Mouse (Mus musculus) kidney, postnatal 4 days (tissue): ENCODE measurements around the gene E2f3.

Source experiments
- DNase-seq, 2 experiments: peaks; one replicate each; pipeline ENCODE4 v3.0.0; 2021; ENCODE audit warnings: mixed read lengths in 2 of 2

Gene E2f3

DNA sequence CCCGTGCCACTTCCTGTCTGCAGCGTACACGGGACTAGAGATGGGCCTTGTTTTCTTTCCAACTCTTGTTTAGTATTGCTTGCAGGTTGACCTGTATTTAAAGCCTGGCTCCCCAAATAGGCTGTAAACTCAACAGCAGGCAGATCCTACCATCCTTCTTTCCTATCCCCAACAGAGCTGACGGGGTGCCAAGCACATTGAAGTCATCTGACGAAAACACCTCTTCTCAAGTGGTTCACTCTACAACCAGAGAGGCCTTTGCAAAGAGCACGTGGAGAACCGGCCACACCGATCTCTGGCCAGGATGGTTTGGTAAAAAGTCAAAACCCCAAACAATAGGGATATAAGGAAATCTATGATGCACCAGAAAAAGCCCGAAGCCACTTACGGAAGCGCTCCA, 8.5 kb downstream of the E2f3 start:
- no peak for DNase-seq

DNA sequence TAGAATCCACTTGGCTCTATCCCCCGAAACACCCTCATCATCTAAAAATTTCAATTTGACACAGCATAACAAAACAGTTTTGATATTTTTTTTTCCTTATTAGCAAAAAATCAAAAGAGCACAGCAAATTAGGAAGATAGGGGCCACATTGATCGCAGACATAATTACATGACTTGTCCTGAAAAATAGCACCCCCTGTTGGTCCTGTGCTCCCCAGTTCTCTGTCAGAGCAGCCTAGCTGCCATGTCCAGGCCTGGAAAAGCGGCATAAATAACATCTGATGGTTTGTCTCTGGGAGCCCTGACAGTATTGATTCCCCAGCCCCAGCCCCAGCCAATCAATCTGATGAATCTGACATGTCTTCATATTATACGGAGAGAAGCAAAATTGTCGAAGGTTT, 11.8 kb downstream of the E2f3 start:
- peak in 1 of 2 experiments; percentile 27 for DNase-seq

DNA sequence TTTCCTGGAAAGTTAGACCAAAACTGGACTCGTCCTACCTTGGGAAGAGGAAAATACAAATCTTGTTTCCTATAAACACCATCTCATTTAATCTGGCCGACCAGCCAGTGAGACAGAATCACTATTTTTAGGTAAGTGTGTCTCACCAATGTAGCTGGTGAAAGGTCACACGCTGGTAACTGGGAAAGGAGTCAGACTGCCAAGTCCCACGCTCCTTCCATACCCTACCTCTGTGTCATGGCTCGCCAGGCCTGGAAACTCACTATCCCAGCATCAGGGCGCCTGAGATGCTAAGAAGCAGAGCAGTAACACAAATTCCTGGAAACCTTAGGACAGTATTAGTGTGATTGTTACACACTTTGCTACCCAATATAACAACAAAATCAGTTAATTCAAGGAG, 12.3 kb downstream of the E2f3 start:
- DNase-seq, result no peak

DNA sequence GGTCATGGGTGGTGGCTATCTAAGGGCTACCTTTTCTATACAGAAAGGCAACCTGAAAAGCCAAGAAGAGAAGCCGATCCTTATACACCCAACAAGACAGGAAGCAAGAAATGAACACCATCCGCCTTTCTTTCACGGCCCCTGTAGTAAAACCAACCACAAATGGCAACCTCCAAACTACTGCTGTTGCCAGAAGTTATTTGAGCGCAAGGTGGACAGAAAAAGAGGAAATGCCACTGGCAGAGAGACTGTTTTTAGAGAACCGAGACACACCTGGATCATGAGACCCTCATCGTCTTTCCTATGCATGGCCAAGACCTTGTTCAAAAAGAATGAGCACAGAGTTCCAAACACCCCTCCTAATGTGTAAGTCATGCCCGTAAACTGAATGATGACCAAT, 15.5 kb downstream of the E2f3 start:
- no peak for DNase-seq

DNA sequence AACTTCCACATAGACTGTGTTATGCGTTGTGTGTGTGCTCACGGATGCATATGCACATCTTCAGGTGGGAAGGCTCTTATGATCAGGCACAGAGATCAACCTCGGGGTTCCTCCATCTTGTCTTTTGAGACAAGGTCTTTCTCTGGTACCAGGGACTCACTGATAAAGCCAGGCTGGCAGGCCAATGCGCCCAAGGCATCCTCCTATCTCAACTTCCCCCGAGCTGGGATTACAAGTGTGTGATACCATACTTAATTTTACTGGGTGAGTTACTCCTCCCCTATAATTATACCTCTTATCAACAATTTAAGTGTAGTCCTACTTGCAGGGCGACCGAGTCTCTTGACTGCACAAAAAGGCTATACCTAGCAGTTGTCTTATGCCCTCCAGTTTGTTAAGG, 17.2 kb downstream of the E2f3 start:
- DNase-seq, result no peak

DNA sequence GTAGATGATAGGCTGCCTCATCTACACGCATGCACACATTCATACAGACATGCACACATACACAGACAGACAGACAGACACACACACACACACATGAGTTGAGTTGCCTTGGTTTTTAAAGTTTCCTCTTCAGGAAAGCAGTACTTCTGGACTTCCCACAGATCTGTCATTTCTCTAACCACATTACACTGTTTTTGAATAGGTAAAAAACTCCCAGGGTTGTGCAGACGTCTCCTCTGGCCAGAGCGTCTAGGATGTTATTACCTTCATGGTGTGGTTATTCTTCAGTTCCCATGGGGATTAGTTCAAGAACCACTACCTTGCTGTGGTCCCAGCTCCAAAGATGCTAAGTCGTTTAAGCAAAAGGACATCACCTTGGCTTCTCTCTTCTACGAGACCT, 18.5 kb downstream of the E2f3 start:
- no peak for DNase-seq

DNA sequence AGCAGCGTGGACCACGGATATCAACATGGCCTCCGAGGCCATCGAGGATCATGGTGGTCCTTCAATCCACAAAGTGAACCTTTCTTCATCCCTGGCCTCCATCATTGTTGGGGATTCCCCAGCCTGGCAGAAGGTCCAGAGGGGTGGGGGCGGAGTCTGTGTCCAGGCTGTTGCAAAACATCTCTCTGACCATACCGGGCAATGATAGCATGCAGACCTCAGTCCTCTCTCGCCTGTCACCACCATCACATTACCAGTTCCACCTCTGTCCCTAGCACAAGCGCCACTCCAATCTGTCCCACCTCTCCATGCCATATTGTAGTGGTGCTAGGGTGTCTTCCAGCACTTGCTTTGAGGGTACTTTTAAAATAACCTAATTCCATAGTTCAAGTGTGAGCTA, 18.9 kb downstream of the E2f3 start:
- DNase-seq, result no peak

DNA sequence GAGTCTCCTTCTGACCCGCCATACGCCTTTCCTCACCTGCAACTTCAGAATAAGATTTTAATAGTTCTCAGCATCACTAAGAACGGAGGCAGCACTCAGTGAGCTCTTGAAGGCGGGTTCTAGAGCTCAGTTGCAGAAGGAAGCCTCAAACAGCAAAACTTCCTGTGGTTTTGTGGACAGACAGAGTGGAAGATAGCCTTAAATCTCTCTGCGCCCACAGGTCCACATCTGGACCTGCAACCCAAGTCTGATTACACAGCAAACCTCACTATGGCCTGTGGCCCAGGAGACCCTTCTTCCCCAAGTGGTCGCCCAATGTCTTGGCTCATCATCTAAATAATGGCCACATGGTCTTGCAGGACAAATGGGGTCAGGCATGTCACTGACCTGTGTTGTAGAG, 21.8 kb downstream of the E2f3 start:
- no peak for DNase-seq

DNA sequence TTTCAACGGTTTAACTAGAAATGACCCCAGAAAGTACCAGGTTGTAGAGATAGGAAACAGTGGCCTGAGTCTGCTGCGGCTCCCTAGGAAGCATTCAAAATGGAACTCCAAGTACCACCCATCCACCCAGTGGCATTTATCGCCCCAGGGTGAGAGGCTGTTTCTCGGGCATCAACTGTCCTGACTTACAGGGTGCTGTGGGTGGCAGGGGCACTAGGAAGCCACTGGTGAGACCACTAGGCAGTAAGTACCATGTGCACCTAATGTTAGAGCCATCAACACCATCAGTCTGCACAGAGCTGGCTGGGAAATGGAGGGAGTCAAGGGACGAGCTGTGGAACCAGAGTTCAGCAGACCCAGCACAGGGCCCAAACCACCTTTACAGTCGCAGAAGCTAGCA, 25.4 kb downstream of the E2f3 start:
- DNase-seq, result no peak

DNA sequence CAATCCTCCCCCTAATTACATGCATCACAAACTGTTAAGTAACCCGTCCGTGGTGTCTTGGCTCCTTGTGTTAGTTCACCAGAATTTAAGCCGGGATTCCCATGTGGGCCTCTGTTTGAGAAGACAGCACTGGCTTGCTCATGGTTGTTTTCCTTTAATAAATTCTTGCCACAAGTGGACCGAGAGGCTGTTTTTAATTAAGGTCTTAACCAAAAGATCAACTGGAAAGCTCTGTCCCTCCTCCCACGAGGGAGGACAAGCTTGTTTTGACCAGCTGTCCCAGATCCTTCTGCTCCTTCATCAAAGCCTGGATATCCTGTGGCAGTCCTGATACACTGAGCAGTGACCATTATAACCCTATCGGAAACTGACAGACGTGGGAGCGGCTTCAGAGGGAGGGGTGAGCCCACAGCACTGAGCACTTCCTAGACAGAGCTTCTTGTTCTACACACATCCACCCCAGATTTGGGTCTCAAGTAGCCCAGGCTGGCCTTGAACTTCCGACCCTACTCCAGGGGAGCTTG, 28.1 kb downstream of the E2f3 start:
- DNase-seq, result peak; percentile 51 to 71

DNA sequence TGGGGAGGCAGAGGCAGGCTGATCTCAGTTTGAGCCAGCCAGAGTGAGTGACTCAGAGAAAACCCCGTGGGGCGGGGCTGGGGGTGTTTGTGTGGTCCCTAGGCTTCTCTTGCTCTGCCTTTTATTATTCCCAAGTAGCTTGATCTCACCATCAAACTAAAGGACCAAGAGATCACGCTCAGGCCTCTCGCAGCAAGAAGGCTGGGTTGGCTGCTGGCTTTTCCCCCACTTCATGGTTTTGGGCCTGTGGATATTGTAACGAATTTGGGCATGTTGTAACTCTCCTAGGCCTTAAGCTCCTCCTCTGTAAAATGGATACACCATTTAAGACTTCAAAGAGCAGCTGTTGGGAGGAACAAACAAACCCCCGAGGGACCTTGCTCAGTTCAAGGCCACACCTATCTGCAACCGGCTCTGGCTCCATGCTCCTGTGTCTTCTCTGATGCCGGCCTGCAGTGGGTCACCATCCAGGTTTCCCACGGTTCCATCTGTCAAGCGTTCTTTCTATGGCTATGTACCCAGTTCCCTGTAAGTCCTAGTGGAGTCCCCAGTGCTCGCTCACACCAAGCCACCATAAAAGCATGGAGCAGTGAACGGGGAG, 28.9 kb downstream of the E2f3 start:
- no peak for DNase-seq

DNA sequence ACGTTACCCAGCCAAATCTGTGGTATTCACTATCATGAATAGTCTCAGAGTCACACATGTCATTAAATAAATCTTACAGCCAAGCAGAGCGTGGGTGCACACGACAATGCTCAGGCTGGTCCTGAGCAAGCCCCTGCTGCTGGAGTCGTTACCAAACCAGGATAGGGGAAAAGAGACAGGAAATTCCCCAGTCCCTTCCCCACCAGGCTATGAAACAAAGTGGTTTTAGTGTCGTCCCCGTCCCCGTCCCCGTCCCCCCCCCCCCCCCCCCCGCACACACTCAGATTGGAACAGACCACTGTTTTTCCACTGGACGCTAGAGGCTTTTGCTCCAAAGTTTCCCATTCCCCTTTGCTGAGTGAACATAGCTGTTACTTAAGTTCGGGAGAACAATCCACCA, 30.6 kb downstream of the E2f3 start:
- peak in 1 of 2 experiments; percentile 17 for DNase-seq

DNA sequence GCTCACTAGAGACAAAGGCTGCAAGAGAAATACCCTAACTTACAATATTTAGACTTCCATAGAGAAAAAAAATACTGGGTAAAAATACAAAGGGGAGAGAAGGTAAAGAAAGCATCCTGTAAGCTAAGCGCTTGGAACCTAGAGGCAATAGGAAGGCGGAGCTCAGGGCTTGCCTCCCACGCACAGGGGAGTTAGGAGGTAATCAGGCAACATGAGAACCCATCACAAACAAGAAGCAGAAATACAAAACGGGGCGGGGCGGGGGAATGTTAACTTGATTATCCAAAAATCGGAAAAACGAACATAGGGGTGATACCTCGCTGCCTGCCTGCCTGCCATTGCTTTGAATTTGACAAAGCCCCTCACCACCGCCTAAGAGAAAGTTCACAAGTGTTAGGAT, 31.1 kb downstream of the E2f3 start:
- DNase-seq, result peak; percentile 59 to 69

DNA sequence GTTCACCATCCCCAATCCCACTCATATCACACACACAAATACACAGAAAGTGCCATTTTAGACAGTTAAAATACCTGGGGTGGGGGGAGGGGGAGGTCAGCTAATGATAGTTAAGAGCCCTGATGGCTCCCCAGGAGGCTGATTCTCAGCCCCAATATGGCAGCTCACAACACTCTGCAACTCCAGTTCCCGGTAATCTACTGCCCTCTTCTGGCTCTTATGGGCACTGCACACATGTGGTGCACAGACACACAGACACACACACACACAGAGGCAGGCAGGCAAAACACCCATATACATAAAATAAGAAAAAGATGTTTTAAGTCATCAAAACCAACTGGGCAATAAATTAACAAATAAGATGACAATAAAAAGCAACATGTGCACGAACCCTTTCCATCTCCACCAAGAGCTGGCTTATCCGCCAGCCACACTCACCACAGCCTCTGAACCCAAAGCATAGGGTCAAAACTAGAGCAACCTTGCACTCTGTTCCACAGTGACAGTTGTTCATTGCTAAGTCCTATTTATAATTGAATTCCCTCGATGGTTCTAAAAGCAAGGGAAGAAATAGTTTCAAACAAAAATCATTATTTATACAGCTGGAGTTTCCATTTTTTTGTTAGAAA, 32.3 kb downstream of the E2f3 start:
- peak in 1 of 2 experiments; percentile 39 for DNase-seq

DNA sequence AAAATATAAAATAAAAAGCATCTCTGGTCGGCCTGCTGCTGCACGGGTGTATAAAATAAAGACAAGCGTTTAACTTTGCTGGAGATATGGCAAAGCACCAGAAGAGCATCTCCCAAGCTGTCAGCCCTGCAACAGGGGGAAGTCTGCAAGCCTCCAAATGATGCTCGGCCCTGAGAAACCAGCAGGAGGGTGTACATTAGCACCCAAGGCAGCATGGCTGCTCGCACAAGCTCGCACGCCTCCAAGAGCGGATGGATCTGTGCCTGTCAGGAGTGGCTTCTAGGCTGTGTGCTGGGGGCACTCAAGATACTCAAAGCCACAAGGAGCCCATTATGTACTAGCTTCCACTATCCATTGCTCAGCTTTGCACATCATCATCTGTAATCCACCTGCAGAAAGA, 39.8 kb downstream of the E2f3 start:
- DNase-seq, result no peak

DNA sequence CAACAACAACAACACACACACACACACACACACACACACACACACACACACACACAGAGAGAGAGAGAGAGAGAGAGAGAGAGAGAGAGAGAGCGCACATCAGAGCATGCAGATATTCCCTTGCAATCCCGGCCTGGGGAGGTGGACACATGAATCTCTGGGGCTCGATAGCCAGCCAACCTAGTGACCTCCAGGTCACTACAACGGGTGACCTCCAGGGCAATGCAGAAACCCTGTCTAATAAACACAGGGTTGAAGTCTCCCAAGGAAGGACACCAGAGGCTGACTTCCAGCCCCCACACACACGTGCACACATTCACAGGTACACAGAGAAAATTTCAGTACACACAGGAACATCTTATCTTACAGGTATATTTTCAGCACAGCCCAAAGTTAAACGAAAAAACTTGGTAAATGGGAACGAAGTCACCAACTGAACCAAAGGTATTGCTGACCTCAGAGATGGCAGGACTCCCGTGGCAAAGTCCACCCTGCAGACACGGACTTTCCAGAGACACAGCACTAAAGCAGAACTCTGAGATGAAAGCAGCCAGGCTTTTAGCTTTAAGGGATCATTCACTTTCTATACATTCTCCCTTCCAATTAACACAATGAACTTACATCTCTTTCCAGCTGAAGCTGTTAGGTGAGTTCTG, 40.8 kb downstream of the E2f3 start:
- DNase-seq, result no peak

DNA sequence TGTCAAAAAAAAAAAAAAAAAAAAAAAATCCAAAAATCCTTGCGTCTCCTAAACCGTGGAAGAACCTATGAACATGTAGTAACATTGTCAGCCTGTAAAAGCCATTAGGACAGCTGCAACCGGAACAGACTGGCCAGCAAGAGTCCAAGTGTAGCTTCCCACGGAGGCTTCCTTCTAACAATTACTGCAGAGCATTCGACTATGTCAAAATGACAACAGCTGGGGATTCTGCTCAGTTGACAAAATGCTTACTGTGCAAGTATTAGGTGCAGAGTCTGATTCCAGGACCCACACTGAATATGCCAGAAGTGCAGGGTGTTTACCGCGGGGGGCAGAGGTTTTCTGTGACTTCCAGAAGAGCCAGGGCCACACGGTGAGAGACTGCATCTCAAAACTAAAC, 41.4 kb downstream of the E2f3 start:
- DNase-seq, result no peak

DNA sequence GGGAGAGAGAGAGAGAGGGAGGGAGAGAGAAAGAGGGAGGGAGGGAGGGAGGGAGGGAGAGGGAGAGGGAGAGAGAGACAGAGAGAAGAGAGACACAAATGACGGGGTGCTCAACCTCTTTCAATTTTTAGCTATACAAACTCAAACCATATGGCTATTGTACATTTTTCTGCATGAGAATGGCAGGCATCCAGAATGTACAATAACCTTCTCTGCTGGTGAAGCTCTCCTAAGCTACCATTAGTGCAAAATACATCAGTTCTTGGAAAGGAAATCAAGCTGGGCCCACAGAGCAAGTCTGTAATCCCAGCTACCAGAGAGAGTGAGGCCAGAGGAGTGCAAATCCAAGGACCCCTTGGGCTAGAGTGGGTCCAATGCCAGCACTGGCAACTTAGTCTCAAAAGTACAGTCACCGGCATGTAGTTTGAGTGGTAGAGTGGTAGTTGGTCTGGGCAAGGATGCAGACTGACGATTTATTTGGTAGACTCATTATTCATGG, 42.3 kb downstream of the E2f3 start:
- no peak for DNase-seq

DNA sequence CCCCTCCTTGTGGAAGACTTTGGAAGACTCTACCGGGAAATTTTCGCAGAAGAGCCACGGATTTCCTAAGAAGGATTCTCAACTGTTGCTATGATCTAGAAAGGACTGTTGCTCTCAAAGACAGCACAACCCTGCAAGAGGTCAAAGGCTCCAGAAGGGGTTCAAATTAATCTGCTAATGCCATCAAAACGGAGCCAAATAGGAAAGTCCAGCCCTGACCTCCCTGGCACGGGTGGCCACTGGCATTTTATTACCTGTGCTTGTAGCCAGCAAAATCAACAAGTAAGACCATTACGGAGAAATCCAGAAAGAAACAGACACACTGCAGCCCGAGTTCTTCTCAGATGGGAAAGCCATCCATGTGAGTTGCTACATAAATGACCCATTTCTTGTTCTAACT, 45.8 kb downstream of the E2f3 start:
- no peak for DNase-seq

DNA sequence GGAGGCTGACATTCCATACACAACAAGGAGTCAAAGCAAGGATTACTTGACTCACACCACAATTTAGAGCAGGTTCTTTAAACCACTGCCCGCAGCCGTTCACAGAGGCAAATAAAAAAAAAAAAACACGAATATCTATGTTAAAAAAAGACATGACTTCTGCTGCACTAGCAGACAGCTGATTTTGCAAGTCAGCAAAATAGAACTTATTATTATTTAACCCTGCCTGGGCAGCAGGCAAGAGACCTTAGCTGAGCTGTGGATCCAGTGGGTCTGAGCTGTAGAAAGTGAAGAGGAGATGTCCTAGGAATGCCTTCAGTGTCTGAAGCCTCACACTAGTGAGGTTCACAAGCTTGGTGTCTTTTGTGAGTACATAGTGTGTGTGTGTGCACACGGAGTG, 46.5 kb downstream of the E2f3 start:
- DNase-seq, result no peak

DNA sequence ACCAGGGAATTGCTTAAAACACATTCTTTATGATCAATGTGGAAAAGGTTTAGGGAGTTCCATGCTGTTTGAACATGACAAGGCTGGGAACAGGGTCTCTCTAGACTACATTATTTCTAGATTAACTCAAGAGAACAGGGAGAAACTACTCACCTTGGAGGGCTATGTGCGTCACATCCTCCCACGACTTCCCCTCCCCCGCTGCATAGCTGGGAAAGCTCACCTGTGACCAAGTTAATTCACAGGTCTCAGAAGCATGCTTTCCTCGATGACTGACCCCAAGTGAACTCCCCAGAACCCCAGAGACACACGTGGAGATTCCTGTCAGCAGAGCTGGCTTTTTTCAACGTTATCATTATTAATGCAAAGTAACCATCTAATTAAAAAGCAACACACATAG, 47.1 kb downstream of the E2f3 start:
- peak; percentile 56 to 75 for DNase-seq

DNA sequence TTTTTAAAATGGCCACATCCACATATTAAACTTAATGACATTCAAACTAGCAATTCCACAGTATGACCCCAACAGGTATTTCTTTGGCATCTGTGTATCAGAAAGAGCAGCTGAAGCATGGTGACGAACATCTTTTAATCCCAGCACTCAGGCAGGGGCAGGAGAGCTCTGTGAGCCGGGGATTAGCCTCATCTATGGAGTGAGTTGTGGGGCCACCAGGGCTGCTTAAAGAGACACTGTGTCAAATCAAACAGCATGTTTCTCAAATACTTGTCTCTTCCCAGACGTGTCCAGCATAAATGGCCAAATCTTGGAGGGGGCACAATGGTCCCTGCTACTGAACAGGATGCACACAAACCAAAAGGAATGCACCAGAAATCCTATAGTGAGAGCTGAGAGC, 59.7 kb downstream of the E2f3 start:
- peak in 1 of 2 experiments; percentile 10 for DNase-seq

DNA sequence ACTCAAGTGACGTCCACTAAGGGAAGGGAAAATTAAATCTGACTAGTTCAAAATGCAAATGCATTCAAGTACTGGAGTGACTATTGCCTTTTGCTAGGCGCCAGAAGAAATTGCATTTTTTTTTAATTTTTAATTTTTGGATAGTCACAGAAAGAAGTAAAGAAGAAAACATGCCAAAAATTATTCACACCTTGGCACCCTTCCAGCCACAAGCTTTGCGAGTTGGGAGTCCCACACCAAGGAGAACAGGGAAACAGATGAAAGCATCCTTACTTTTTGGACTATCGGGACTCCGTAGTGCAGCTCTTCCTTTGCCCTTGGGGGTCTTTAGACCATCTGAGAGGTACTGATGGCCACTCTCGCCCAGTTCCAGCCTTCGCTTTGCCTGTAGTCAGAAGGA, 66.0 kb downstream of the E2f3 start:
- no peak for DNase-seq

DNA sequence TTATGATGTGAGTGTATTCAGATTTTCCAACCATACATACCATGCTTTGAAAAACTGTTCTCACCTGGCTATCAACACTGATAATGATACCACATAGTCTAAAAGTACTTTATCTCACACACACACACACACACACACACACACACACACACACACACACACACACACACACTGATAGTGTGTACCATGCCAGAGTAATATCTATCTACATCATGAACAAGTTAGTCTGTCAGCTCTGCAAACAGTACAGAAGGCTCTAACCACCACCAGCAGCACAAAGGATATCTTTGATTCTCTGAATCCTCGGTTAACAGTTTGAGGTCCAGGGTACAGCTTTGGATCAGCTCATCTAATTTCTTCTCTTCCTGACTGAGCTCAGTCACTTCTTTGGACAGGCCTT, 69.3 kb downstream of the E2f3 start:
- DNase-seq, result no peak
